Mouse (Mus musculus) bone marrow, adult 2 months (tissue): ENCODE data around the gene Zfp882.

Experiments
- CTCF ChIP-seq: fragments of 200-500 bp; IDR thresholded peaks from 2 replicates; pipeline ENCODE4 v1.5.1; 2011; ENCODE audit warnings: low read length, control low read depth; ENCODE audit not compliant: control insufficient read depth, insufficient read depth
- POLR2A ChIP-seq: fragments of 200-500 bp; IDR thresholded peaks from 2 replicates; pipeline ENCODE4 v1.6.1; 2011; ENCODE audit warnings: low read depth, mild to moderate bottlenecking, control low read depth, low read length, borderline replicate concordance; ENCODE audit not compliant: control insufficient read depth

- TF ChIP-seq POLR2A (peak; percentile 61; the same call in 1 of the 2 replicates), CTCF (0 out of 2 replicates have a peak, but pooled peaks have one; percentile 6)
Observed at GRCm38 (mm10) chr8:71881618-71882274, 26.7 kb upstream of the Zfp882 start, which contains the start of gene Zfp709.
